Mouse (Mus musculus) forebrain, postnatal 0 days (tissue): Measurements from ENCODE around the gene Uroc1. TPM values are rescaled to one million over a fixed set of nuclear protein-coding genes. Genes with fewer than 3 reads are reported as not detected.

ENCODE experiments used
- ATAC-seq: fragments of 200-750 bp; cut with Nextera tagmentation; 2 replicates; pipeline ENCODE4 v1.8.0; 2017; ENCODE audit warnings: mild to moderate bottlenecking, moderate library complexity
- DNase-seq: peaks from one replicate; pipeline ENCODE4 v3.0.0-alpha.2; 2015
- H3K27ac ChIP-seq: fragments of 300-500 bp; sonication (generic); 2 replicates; pipeline ENCODE4 v1.5.1; 2014; ENCODE audit warnings: low read depth, mild to moderate bottlenecking, antibody characterized with exemption, low read length, moderate library complexity, mixed read lengths
- H3K27me3 ChIP-seq: fragments of 300-500 bp; sonication (generic); 2 replicates; pipeline ENCODE4 v1.6.1; 2014; ENCODE audit warnings: mild to moderate bottlenecking, low read length, mixed read lengths; ENCODE audit not compliant: insufficient read depth
- H3K36me3 ChIP-seq: fragments of 300-500 bp; sonication (generic); 2 replicates; pipeline ENCODE4 v1.6.1; 2014; ENCODE audit warnings: mild to moderate bottlenecking, moderate library complexity; ENCODE audit not compliant: insufficient read depth
- H3K4me1 ChIP-seq: fragments of 300-500 bp; sonication (generic); 2 replicates; pipeline ENCODE4 v1.6.1; 2014; ENCODE audit warnings: antibody characterized with exemption; ENCODE audit not compliant: insufficient read depth
- H3K4me2 ChIP-seq: fragments of 300-500 bp; sonication (generic); 2 replicates; pipeline ENCODE4 v1.6.1; 2014; ENCODE audit warnings: low read depth, mild to moderate bottlenecking, moderate library complexity
- H3K4me3 ChIP-seq: fragments of 300-500 bp; sonication (generic); 2 replicates; pipeline ENCODE4 v1.5.1; 2014; ENCODE audit warnings: low read depth, low read length, mixed read lengths
- H3K9ac ChIP-seq: fragments of 300-500 bp; sonication (generic); 2 replicates; pipeline ENCODE4 v1.6.1; 2014; ENCODE audit warnings: mild to moderate bottlenecking
- H3K9me3 ChIP-seq: fragments of 300-500 bp; sonication (generic); 2 replicates; pipeline ENCODE4 v1.6.1; 2016; ENCODE audit warnings: low read length
- CTCF ChIP-seq: sonication (generic); IDR thresholded peaks from 2 replicates; pipeline ENCODE4 v1.5.1; 2016; ENCODE audit warnings: antibody characterized with exemption, control low read depth, low read depth
- WGBS: fragments of 180-500 bp; shearing (Covaris S2); extraction: QIAGEN DNeasy Blood & Tissue Kit; methylation state at CpG from one replicate; pipeline ENCODE4 v1.1.7; 2014; 5-methylcytosine and 5-hydroxymethylcytosine counted together
- polyA plus RNA-seq: library from polyadenylated mRNA; unstranded; fragments of >200 nt; fragmentation: Nextera tagmentation; extraction: Ambion mirVana; gene quantifications from 2 replicates; pipeline ENCODE4 v1.2.1, GENCODE M21; 2015
- total RNA-seq: library from RNA; depleted of rRNA; stranded (reverse); fragments of >200 nt; gene quantifications from 2 replicates; pipeline ENCODE4 v1.2.3, GENCODE M21; 2014

Uroc1 gene
- total and polyA plus RNA-seq, 2 experiments from 2014 or later = not detected

DNA sequence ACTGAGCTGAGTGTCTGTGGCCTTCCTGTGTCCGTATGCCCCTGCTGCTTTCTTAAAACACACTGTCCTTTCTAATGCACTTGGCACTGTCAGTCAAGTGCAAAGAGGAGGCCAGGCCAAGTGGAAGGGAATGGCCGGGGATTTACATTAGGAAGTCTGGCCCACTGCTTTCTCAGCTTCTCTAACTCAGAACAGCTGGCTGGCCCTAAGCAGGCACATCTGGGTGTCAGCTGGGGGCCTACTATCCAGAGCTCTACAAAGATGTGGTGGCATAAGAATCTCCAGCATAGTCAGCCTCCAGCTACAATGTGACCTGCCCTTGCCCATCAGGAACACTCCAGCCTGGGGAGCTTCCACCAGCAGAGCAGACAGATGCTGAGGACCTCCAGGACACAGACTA, 16.9 kb downstream of the Uroc1 start:
- Histone ChIP-seq H3K4me2 (no peak overlapping the region), H3K36me3 (no peaks in the 10 kb centered on the region), H3K4me3 (no peak overlapping the region), H3K27me3 (no peaks in the 10 kb centered on the region), H3K9me3 (no peaks in the 10 kb centered on the region), H3K9ac (no peak overlapping the region), H3K4me1 (no peaks in the 10 kb centered on the region), H3K27ac (no peak overlapping the region)
- DNase-seq (no peak), ATAC-seq (no peak)
- TF ChIP-seq CTCF = no peak
- WGBS = 63% methylated on average over 2 of the region's 2 CpGs

GRCm38 (mm10) chr6:90358142-90358541, 25.1 kb downstream of the Uroc1 start:
- Histone ChIP-seq H3K27ac (no peak overlapping the region), H3K4me3 (no peak overlapping the region), H3K27me3 (no peaks in the 10 kb centered on the region), H3K9me3 (no peaks in the 10 kb centered on the region), H3K36me3 (no peaks in the 10 kb centered on the region), H3K4me1 (no peaks in the 10 kb centered on the region), H3K9ac (no peak overlapping the region), H3K4me2 (no peak overlapping the region)
- TF ChIP-seq CTCF = no peak
- ATAC-seq (no peak), DNase-seq (no peak)
- 63% methylated on average over 5 of the region's 5 CpGs for WGBS

DNA sequence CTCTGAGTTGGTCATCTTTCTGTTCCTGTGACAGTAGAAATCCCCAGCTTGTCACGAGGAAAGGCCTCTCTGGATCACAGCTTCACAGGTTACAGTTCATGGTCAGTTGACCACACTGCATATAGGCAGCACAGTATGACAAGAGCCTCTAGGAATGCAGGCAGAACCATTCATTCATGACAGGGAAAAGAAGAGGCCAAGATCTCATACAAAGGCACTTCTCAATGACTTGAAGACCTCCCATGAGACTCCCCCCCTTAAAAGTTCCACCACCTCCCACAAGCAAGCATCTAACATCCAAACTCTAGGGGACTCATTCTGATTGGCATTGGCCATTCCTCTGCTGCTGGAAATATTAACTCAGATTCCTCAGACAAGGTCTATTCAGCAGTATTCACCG, 26.4 kb downstream of the Uroc1 start:
- Histone ChIP-seq H3K27me3 (no peaks in the 10 kb centered on the region), H3K9me3 (no peaks in the 10 kb centered on the region), H3K9ac (no peak overlapping the region), H3K27ac (no peak overlapping the region), H3K4me3 (no peak overlapping the region), H3K4me2 (no peak overlapping the region), H3K36me3 (no peaks in the 10 kb centered on the region), H3K4me1 (no peaks in the 10 kb centered on the region)
- 57% methylated on average over 2 of the region's 2 CpGs for WGBS
- no peak for TF ChIP-seq CTCF
- ATAC-seq = no peak
- DNase-seq = no peak

DNA sequence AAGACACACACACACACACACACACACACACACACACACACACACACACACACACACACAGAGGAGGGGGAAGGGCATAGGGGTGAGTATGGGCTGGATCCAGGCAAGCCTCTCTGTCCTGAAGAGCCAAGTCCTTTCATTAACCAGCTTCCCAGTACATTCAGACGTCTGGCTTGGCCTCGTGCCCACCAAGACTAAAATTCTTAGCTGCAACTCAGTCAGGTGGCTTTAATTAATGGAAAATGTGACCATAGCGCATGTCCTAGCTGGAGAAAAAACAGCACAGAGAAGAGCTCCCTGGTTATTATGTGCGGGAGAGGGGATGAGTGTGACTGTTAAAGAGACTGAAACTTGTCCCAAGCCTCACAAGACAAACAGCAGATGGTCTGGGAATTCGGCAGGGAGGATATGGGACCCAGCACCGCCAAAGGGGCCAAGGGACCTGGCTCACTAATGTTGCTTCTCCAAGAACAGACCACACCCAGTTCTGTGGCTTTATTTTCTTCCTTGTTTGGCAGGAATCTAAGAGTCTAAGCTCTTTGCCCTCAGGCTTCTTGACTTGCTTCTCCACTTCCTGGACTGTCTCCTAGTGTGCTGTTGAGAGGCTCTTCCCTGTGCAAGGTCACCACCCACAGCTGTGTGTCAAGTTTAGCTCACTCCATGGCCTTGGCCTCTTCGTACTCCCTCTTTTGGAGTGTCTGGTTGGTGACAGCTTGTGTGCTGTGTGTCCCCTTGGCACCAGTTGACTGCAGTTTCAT, 27.1 kb downstream of the Uroc1 start:
- Histone ChIP-seq H3K4me3 (no peak overlapping the region), H3K27ac (no peak overlapping the region; the same call in 1 of the 2 replicates), H3K9me3 (no peaks in the 10 kb centered on the region), H3K27me3 (no peaks in the 10 kb centered on the region), H3K4me2 (no peak overlapping the region), H3K4me1 (no peaks in the 10 kb centered on the region), H3K36me3 (no peaks in the 10 kb centered on the region), H3K9ac (no peak overlapping the region)
- WGBS = 32% methylated on average over 7 of the region's 7 CpGs
- TF ChIP-seq CTCF = no peak
- peak; percentile 32; the same call in 1 of the 2 replicates for ATAC-seq
- peak; percentile 40 for DNase-seq

- Histone ChIP-seq H3K36me3 (no peaks in the 10 kb centered on the region), H3K9me3 (no peaks in the 10 kb centered on the region), H3K4me2 (no peak overlapping the region), H3K27ac (no peak overlapping the region), H3K4me1 (no peaks in the 10 kb centered on the region), H3K9ac (no peak overlapping the region), H3K27me3 (no peaks in the 10 kb centered on the region), H3K4me3 (no peak overlapping the region)
- DNase-seq (no peak), ATAC-seq (no peak)
- no peak for TF ChIP-seq CTCF
- 87% methylated on average over 6 of the region's 6 CpGs for WGBS
These were observed 28.0 kb downstream of the Uroc1 start for GRCm38 (mm10) chr6:90360922-90361614.

GRCm38 (mm10) chr6:90363301-90363700, 30.2 kb downstream of the Uroc1 start:
- no peaks in the 10 kb centered on the region for H3K4me1 ChIP-seq
- ATAC-seq = no peak
- no peak for DNase-seq
- no peaks in the 10 kb centered on the region for H3K36me3 ChIP-seq
- H3K27ac ChIP-seq = no peak overlapping the region
- no peak overlapping the region for H3K9ac ChIP-seq
- no peaks in the 10 kb centered on the region for H3K9me3 ChIP-seq
- TF ChIP-seq CTCF = no peak
- H3K27me3 ChIP-seq = no peaks in the 10 kb centered on the region
- H3K4me2 ChIP-seq = no peak overlapping the region
- H3K4me3 ChIP-seq = no peak overlapping the region
- 94% methylated on average over 5 of the region's 5 CpGs for WGBS
